Mouse (Mus musculus) G1E (cell line): ENCODE results near the gene Copz1.

ENCODE experiments used
- CTCF ChIP-seq: IDR thresholded peaks from 2 replicates; pipeline ENCODE4 v1.5.1; 2012; ENCODE audit warnings: low read depth, low read length, inconsistent platforms, mixed read lengths
- GATA1 ChIP-seq: IDR thresholded peaks from 2 replicates; pipeline ENCODE4 v1.6.1; 2012; ENCODE audit warnings: borderline replicate concordance, low read length, inconsistent platforms, mixed read lengths
- GATA2 ChIP-seq: IDR thresholded peaks from 2 replicates; pipeline ENCODE4 v1.6.1; 2012; ENCODE audit warnings: low read depth, low read length, inconsistent platforms, borderline replicate concordance
- POLR2AphosphoS5 ChIP-seq: IDR thresholded peaks from 2 replicates; pipeline ENCODE4 v1.6.1; 2012; ENCODE audit warnings: low read depth, low read length, inconsistent platforms; ENCODE audit not compliant: insufficient replicate concordance

DNA sequence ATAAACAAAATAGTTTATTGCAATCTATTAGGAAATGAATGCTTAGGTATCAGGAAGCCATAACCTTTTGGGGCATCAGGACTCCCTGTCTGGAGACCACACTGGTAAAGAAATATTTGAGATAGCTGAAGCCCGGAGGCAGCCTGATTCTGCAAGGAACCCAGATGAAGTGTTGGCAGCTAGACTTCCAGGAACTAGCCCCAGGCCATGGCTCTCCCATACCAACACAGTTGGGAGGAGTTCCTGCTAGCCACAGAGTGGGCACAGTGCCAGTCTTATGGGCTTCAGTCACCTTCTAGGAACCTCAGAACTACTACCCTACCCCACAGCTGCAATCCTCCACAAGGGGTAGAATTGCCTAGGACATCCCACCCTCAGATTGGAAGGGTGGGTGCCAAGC, 12.5 kb upstream of the Copz1 start:
- TF ChIP-seq CTCF (no peak), GATA1 (no peak), GATA2 (no peak), POLR2AphosphoS5 (no peak)
